ENCODE assay signal across 22 mouse cellular contexts in genomic region chr5:137212289-137212688, GRCm38 (mm10). TPM values are rescaled to one million over a fixed set of nuclear protein-coding genes. Genes with fewer than 3 reads are reported as not detected.
DNase-seq lines count a peak whose midpoint lies in the region; TF ChIP-seq lines count a peak whose summit lies in the region.
"Had no signal": no experiment of that assay in that cellular context is flagged by ENCODE, and none has a peak within 500 bp of the region (broad histone marks: within the 10 kb centered on the region; RNA-seq: fewer than 3 reads in every experiment).

Gene Muc3a (minus strand): TSS chr5:137212389.

- no peak for DNase-seq in cerebellum, adult 2 months
- no peak for DNase-seq in cerebellum, postnatal 25 days
- DNase-seq in thymus, adult 2 months = no peak
- no peak for DNase-seq in thymus, postnatal 25 days
- no peak for DNase-seq in large intestine, adult 2 months (ENCODE audit: low read depth, low spot score)
- no peak for DNase-seq in ovary, postnatal 14 days (ENCODE audit: low spot score)
- no peak for DNase-seq in kidney, postnatal 36 days
- DNase-seq: adrenal gland, postnatal 14 days; B cell, adult 2 months; cerebellum, adult 11-12 months; cerebellum, adult 9-11 months; embryo, embryonic 11 days; gastrocnemius, postnatal 14 days had no signal

- TF ChIP-seq CTCF in cerebellum, adult 2 months (IDR thresholded peaks at IDR 0.05; ENCODE audit: borderline replicate concordance, insufficient read depth, low read depth, low read length) = no peak
- TF ChIP-seq CTCF in thymus, adult 2 months (IDR thresholded peaks at IDR 0.05; ENCODE audit: borderline replicate concordance, control insufficient read depth, extremely low read depth, insufficient read depth, low read length, poor library complexity) = no peak

- no peaks in the 10 kb centered on the region for H3K4me1 ChIP-seq in cerebellum, adult 2 months (ENCODE audit: control insufficient read depth, insufficient read depth, low read length)
- H3K4me1 ChIP-seq in thymus, adult 2 months (replicated peaks; ENCODE audit: control insufficient read depth, insufficient read depth, low read length) = no peaks in the 10 kb centered on the region
- H3K4me1 ChIP-seq: embryonic facial prominence, embryonic 15.5 days; forebrain, embryonic 15.5 days had no signal

- no peaks in the 10 kb centered on the region for H3K27me3 ChIP-seq in cerebellum, adult 2 months (ENCODE audit: control insufficient read depth, insufficient read depth, low read length)
- no peaks in the 10 kb centered on the region for H3K27me3 ChIP-seq in thymus, adult 2 months (ENCODE audit: control insufficient read depth, insufficient read depth, low read length)
- H3K27me3 ChIP-seq: embryonic facial prominence, embryonic 15.5 days; forebrain, embryonic 15.5 days had no signal

- no peak within 1 kb of the TSS for H3K4me3 ChIP-seq in cerebellum, adult 2 months (replicated peaks; ENCODE audit: insufficient read depth, low read depth, low read length)
- no peak within 1 kb of the TSS for H3K4me3 ChIP-seq in thymus, adult 2 months (ENCODE audit: control insufficient read depth, insufficient read depth, low read length)
- H3K4me3 ChIP-seq: embryonic facial prominence, embryonic 15.5 days; erythroblast, embryonic 14.5 days; forebrain, embryonic 10.5 days; forebrain, embryonic 15.5 days; heart, embryonic 12.5 days; hindbrain, embryonic 10.5 days had no signal

- no peak within 1 kb of the TSS for H3K27ac ChIP-seq in cerebellum, adult 2 months (ENCODE audit: insufficient read depth, low read length)
- no peak within 1 kb of the TSS for H3K27ac ChIP-seq in thymus, adult 2 months (ENCODE audit: control insufficient read depth, insufficient read depth, low read length)
- H3K27ac ChIP-seq: embryonic facial prominence, embryonic 15.5 days; forebrain, embryonic 10.5 days; forebrain, embryonic 15.5 days; hindbrain, embryonic 10.5 days; hindbrain, embryonic 14.5 days had no signal

- TF ChIP-seq POLR2A in cerebellum, adult 2 months (IDR thresholded peaks at IDR 0.05; ENCODE audit: borderline replicate concordance, insufficient read depth, low read length) = no peak
- TF ChIP-seq POLR2A in thymus, adult 2 months (IDR thresholded peaks at IDR 0.05; ENCODE audit: control insufficient read depth, extremely low read depth, insufficient read depth, low read length, poor library complexity) = no peak

- 71% methylated on average over 2 of the region's 2 CpGs for WGBS in cerebellum, adult 2 months
- WGBS in thymus, adult 2 months = 91% methylated on average over 2 of the region's 2 CpGs
- WGBS in large intestine, adult 2 months = 86% methylated on average over 2 of the region's 2 CpGs

- no peaks in the 10 kb centered on the region for H3K36me3 ChIP-seq in thymus, adult 2 months (ENCODE audit: control insufficient read depth, insufficient read depth, low read length)
- H3K36me3 ChIP-seq: embryonic facial prominence, embryonic 15.5 days; forebrain, embryonic 10.5 days; forebrain, embryonic 15.5 days; heart, embryonic 12.5 days; hindbrain, embryonic 10.5 days had no signal

RNA-seq across cellular contexts. Expression of gene Muc3a, which starts in this region (rescaled TPM):
- 27.1 and 36.4 TPM in 2 replicates for polyA plus RNA-seq in cerebellum, adult 2 months (2012; rRNA removed)
- polyA plus RNA-seq in thymus, adult 2 months (2012; rRNA removed) = 8.7 and 14.7 TPM in 2 replicates
- 75.4 and 98.1 TPM in 2 replicates for polyA plus RNA-seq in large intestine, adult 2 months (2012; rRNA removed)
- polyA plus RNA-seq: embryonic facial prominence, embryonic 11.5 days; erythroblast, embryonic 14.5 days; forebrain, embryonic 10.5 days; forebrain, embryonic 15.5 days; Patski had no signal
